Mouse (Mus musculus): ENCODE results near the gene Abhd17a.

GRCm38 (mm10) chr10:80538180-80538579 is 52.0 kb downstream of the Abhd17a start:
- TF ChIP-seq CTCF (conservative IDR thresholded peaks at IDR 0.05; ENCODE audit: insufficient read depth, insufficient read length, low read depth, low read length) (no peak), POLR2A (IDR thresholded peaks at IDR 0.05; ENCODE audit: low read depth, low read length) (no peak)

Measured in kidney, adult 2 months (tissue).